Mouse (Mus musculus) cortical plate, adult 2 months (tissue): Measurements from ENCODE around the gene Cd36. TPM values are rescaled to one million over a fixed set of nuclear protein-coding genes. Genes with fewer than 3 reads are reported as not detected.

Experiments
- H3K27ac ChIP-seq: fragments of 200-500 bp; 2 replicates; pipeline ENCODE4 v1.5.1; 2012; ENCODE audit warnings: low read length, control low read depth, inconsistent platforms; ENCODE audit not compliant: insufficient read depth
- H3K4me1 ChIP-seq: fragments of 200-500 bp; 2 replicates; pipeline ENCODE4 v1.6.1; 2011; ENCODE audit warnings: low read length; ENCODE audit not compliant: control insufficient read depth, insufficient read depth
- H3K4me3 ChIP-seq: fragments of 200-500 bp; 2 replicates; pipeline ENCODE4 v1.5.1; 2011; ENCODE audit warnings: mild to moderate bottlenecking, low read length, control low read depth; ENCODE audit not compliant: insufficient read depth
- CTCF ChIP-seq: fragments of 200-500 bp; IDR thresholded peaks from 2 replicates; pipeline ENCODE4 v1.5.1; 2011; ENCODE audit warnings: mild to moderate bottlenecking, control low read depth, low read length; ENCODE audit not compliant: insufficient read depth; ENCODE audit errors: extremely low read depth
- POLR2A ChIP-seq: fragments of 200-500 bp; IDR thresholded peaks from 2 replicates; pipeline ENCODE4 v1.6.1; 2011; ENCODE audit warnings: mild to moderate bottlenecking, low read length, control low read depth; ENCODE audit not compliant: insufficient read depth; ENCODE audit errors: extremely low read depth
- polyA plus RNA-seq: library from polyadenylated mRNA; depleted of rRNA; stranded (reverse); fragments of >200 nt; gene quantifications from 2 replicates; pipeline ENCODE4 v1.2.3, GENCODE M21; 2012

Cd36 gene
- polyA plus RNA-seq, 1 experiment, result 0.63 TPM

GRCm38 (mm10) chr5:17893577-17894172 lies 5.1 kb upstream of the Cd36 start:
- no peak for TF ChIP-seq POLR2A
- TF ChIP-seq CTCF, result no peak
- Histone ChIP-seq H3K4me3 (no peak overlapping the region), H3K27ac (no peak overlapping the region), H3K4me1 (no peaks in the 10 kb centered on the region)

DNA sequence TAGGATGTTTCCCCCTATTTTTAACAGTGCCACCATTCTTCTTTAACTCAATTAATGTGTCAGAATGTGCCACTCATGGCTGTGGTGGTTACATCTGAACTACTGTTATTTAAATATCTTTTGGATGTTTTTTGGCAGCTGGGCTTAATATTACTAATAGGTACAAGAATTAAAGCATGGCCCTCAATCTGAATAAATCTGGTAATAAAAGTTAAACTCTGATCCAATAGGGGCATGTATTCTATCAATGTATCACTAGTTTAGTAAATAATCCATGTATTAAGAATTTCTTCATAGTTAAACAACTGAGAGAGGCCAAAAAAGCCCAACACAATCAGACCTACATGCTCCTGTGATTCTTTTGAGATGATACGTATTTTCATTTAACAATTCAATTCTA lies 690 bp upstream of the Cd36 start:
- Histone ChIP-seq H3K4me1 (no peaks in the 10 kb centered on the region), H3K4me3 (no peak overlapping the region), H3K27ac (no peak overlapping the region)
- TF ChIP-seq POLR2A (no peak), CTCF (no peak)

- H3K4me1 ChIP-seq, result no peaks in the 10 kb centered on the region
- TF ChIP-seq CTCF (no peak), POLR2A (no peak)
- no peak overlapping the region for H3K4me3 ChIP-seq
- H3K27ac ChIP-seq, result no peak overlapping the region
These were observed 2.2 kb downstream of the Cd36 start for GRCm38 (mm10) chr5:17886377-17886776.

DNA sequence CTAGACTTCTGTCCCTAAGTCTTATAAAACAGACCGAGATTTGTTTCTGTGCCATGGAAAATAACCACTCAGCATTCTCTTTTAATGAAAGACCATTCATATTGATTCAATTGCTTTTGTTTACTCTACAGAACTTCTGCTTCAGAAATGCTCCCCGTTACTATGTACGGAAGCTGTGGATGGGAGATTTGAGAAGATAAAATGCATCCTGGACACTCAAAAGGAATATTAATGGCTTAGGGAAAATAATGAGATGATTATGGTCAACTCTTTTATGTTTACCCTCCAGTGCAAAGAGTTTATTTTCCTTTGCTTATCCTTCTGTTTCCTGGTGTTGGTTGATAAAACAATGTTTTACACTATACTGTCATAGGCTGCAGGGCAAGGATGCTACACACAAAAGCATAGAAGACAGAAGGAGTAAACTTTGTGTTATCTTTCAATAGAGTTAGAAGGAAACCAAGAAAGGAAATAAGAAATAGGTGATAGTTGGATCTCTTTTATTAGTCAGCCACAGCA lies 5.2 kb downstream of the Cd36 start:
- TF ChIP-seq POLR2A (no peak), CTCF (no peak)
- Histone ChIP-seq H3K27ac (no peak overlapping the region), H3K4me1 (no peaks in the 10 kb centered on the region)

DNA sequence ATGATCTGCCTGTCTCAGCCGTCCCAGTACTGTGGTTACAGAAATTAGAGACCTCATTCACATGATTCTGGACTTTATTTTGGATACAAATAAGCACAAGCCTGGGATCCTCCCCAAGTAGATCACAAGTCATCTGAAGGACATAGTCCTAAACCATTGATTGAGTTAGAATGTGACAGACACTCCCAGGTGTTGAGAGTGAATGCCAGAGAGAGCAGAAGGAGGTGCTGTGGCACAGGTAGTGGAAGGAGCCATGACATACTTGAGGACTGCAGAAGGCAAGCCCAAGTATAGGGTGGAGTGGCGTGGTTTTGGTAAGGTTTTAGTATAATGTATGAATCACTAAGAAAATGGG lies 7.1 kb downstream of the Cd36 start:
- no peaks in the 10 kb centered on the region for H3K4me1 ChIP-seq
- H3K4me3 ChIP-seq, result no peak overlapping the region
- no peak overlapping the region for H3K27ac ChIP-seq
- no peak for TF ChIP-seq CTCF
- TF ChIP-seq POLR2A, result no peak

More for the DNA sequence above, 5.2 kb downstream of the Cd36 start:
- no peak overlapping the region for H3K4me3 ChIP-seq

DNA sequence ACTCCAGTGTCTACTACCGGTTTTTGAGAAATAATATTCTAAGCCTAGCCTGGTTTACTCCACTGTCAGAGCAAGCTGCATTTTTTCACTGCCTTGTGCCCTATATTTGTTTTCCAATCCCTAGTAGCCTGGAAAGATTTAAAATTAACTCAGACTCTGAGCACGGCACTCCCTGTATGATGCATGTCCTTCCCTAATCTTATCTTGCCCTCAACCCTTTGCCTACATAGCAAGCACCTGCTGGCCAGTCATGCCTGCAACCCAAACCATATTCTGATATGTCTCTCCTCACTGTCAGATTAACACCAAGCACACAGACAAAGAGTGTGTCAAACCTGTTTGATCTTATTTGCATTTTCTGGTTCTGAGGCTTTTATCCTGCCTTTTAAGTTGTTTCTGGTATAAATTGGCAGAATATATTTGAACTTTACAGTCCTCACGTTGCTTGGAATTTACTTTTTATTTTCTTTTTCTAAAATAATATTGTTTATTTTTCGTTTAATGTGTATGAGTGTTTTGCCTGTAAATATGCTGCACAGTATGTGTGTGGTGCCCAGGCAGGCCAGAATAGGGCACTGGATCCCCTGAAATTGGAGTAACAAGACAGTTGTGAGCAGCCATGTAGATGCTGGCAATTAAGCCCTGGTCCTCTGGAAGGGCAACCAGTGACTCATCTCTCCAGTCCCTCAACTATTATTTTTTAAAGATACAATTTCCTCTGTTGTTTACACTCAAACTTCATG lies 7.6 kb downstream of the Cd36 start:
- H3K4me3 ChIP-seq, result no peak overlapping the region
- H3K4me1 ChIP-seq, result no peaks in the 10 kb centered on the region
- no peak overlapping the region for H3K27ac ChIP-seq
- no peak for TF ChIP-seq POLR2A

GRCm38 (mm10) chr5:17879924-17880323 lies 8.7 kb downstream of the Cd36 start:
- Histone ChIP-seq H3K27ac (no peak overlapping the region), H3K4me1 (no peaks in the 10 kb centered on the region), H3K4me3 (no peak overlapping the region)
- no peak for TF ChIP-seq CTCF
- TF ChIP-seq POLR2A, result no peak

DNA sequence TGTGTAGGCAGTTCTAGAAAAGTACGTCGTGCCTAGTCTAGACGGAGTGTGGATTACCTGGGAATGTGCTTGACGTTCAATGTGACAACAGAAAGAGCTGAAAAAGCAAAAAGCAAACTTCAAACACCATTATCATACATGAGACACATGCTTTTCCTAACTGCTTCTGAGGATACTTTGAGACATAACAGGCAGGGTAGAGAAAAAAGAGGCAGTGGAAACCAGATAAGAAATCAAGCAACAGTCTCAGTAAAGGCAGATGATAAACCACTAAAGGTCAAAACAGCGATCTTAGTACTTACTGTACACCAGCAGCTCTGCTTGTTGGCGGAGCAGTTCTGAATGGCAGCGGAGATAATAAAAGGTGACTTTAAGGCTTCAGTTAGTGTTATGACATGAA lies 11.6 kb downstream of the Cd36 start:
- Histone ChIP-seq H3K4me1 (no peaks in the 10 kb centered on the region), H3K4me3 (no peak overlapping the region), H3K27ac (no peak overlapping the region)
- no peak for TF ChIP-seq POLR2A
- TF ChIP-seq CTCF, result no peak

DNA sequence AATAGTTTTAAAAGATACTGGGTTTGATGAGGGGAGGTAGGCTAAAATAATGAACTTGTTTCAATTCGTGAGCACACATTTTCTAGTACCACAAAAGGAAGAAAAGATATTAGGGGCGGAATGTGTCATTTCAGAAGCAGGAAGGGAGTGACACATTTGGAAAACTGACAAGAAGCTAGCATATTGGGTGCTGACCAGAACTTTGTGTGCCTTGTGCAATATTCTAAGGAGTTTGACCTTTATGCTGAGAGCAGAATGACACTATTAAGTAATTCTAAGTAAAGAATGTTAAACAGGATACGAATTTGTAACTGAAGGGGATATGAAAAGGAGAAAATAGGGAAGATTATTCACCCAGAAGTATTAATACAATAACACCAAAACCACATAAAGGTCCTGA lies 12.0 kb downstream of the Cd36 start:
- Histone ChIP-seq H3K4me1 (no peaks in the 10 kb centered on the region), H3K27ac (no peak overlapping the region), H3K4me3 (no peak overlapping the region)
- TF ChIP-seq POLR2A (no peak), CTCF (no peak)

- TF ChIP-seq CTCF (no peak), POLR2A (no peak)
- Histone ChIP-seq H3K4me1 (no peaks in the 10 kb centered on the region), H3K27ac (no peak overlapping the region), H3K4me3 (no peak overlapping the region)
These were observed 14.3 kb downstream of the Cd36 start for GRCm38 (mm10) chr5:17874335-17874734.
